Mouse (Mus musculus) heart, postnatal 25 days (tissue): ENCODE data around the gene Lamb2. TPM values are rescaled to one million over a fixed set of nuclear protein-coding genes. Genes with fewer than 3 reads are reported as not detected.

ENCODE experiments used
- DNase-seq: peaks from one replicate; pipeline ENCODE4 v3.0.0; 2022; ENCODE audit warnings: low spot score
- intact Hi-C: fragments of 180-260 bp; cut with DNase I; formaldehyde crosslinking; loops from one replicate; pipeline ENCODE4 v1.15.1; 2025
- total RNA-seq, 2 experiments: library from RNA; stranded (reverse); gene quantifications; 2 replicates each; pipeline ENCODE4 v1.2.3; 2021

The Lamb2 gene
- total RNA-seq, result 100 to 1,000 TPM; 354 to 360 TPM

GRCm38 (mm10) chr9:108479721-108480351, at the start of gene Lamb2:
Lamb2 (plus strand) TSS chr9:108479736.
- peak; percentile 43 for DNase-seq
- intact Hi-C loops, result no loop called here

- DNase-seq, result no peak
Measured at GRCm38 (mm10) chr9:108431431-108432067, 48.0 kb upstream of the Lamb2 start.

GRCm38 (mm10) chr9:108436182-108436581, 43.4 kb upstream of the Lamb2 start, which contains the start of gene BC048562:
BC048562 (plus strand) TSS chr9:108436482.
- DNase-seq, result no peak
- intact Hi-C loops, result no loop called here

More at GRCm38 (mm10) chr9:108431431-108432067, 48.0 kb upstream of the Lamb2 start:
- intact Hi-C loops, result no loop called here

- intact Hi-C loops, result no loop called here
- DNase-seq, result no peak
Measured at GRCm38 (mm10) chr9:108439176-108439575, 40.4 kb upstream of the Lamb2 start.

- DNase-seq, result no peak
- intact Hi-C loops, result no loop called here
Measured at GRCm38 (mm10) chr9:108440485-108440884, 39.1 kb upstream of the Lamb2 start.

GRCm38 (mm10) chr9:108441236-108441919, 38.2 kb upstream of the Lamb2 start:
- intact Hi-C loops, result no loop called here

GRCm38 (mm10) chr9:108445125-108445524, 34.4 kb upstream of the Lamb2 start:
- DNase-seq, result no peak
- intact Hi-C loops, result no loop called here

More at GRCm38 (mm10) chr9:108441236-108441919, 38.2 kb upstream of the Lamb2 start:
- DNase-seq, result no peak

GRCm38 (mm10) chr9:108449860-108450259, 29.7 kb upstream of the Lamb2 start:
- intact Hi-C loops, result loop anchor here (5.0 kb wide), 1 partner anchor 53 kb away; no protein-coding TSS in a partner anchor
- DNase-seq, result no peak

- no peak for DNase-seq
- intact Hi-C loops, result loop anchor here (5.0 kb wide), 1 partner anchor 53 kb away; no protein-coding TSS in a partner anchor
Measured at GRCm38 (mm10) chr9:108450292-108451169, 29.0 kb upstream of the Lamb2 start.

GRCm38 (mm10) chr9:108451170-108451493, 28.4 kb upstream of the Lamb2 start:
- no peak for DNase-seq
- intact Hi-C loops, result loop anchor here (5.0 kb wide), 1 partner anchor 54 kb away; no protein-coding TSS in a partner anchor

- intact Hi-C loops, result loop anchor here (5.0 kb wide), 1 partner anchor 54 kb away; no protein-coding TSS in a partner anchor
- no peak for DNase-seq
Measured at GRCm38 (mm10) chr9:108451519-108452160, 27.9 kb upstream of the Lamb2 start.

GRCm38 (mm10) chr9:108452291-108452906, 27.1 kb upstream of the Lamb2 start:
- intact Hi-C loops, result loop anchor here (5.0 kb wide), 1 partner anchor 55 kb away; no protein-coding TSS in a partner anchor
- DNase-seq, result peak; percentile 68

GRCm38 (mm10) chr9:108452911-108453310, 26.6 kb upstream of the Lamb2 start:
- intact Hi-C loops, result loop anchor here (5.0 kb wide), 1 partner anchor 56 kb away; no protein-coding TSS in a partner anchor
- no peak for DNase-seq

GRCm38 (mm10) chr9:108453458-108453857, 26.1 kb upstream of the Lamb2 start:
- intact Hi-C loops, result loop anchor here (5.0 kb wide), 1 partner anchor 56 kb away; no protein-coding TSS in a partner anchor
- no peak for DNase-seq

GRCm38 (mm10) chr9:108454429-108454828, 25.1 kb upstream of the Lamb2 start:
- intact Hi-C loops, result loop anchor here (5.0 kb wide), 1 partner anchor 57 kb away; no protein-coding TSS in a partner anchor
- no peak for DNase-seq

GRCm38 (mm10) chr9:108455747-108456571, 23.6 kb upstream of the Lamb2 start:
- intact Hi-C loops, result no loop called here
- DNase-seq, result no peak

- intact Hi-C loops, result no loop called here
- no peak for DNase-seq
Measured at GRCm38 (mm10) chr9:108456953-108457352, 22.6 kb upstream of the Lamb2 start.

- DNase-seq, result no peak
- intact Hi-C loops, result no loop called here
Measured at GRCm38 (mm10) chr9:108459939-108460318, 19.6 kb upstream of the Lamb2 start.
